Mouse (Mus musculus) midbrain, embryonic 16.5 days (tissue): Measurements from ENCODE around the gene Fam184b. TPM values are rescaled to one million over a fixed set of nuclear protein-coding genes. Genes with fewer than 3 reads are reported as not detected.
A peak's percentile ranks its signal among the peaks of the same experiment; 100 is the strongest.

Experiments
- ATAC-seq: fragments of 200-750 bp; cut with Nextera tagmentation; 2 replicates; pipeline ENCODE4 v1.8.0; 2017; ENCODE audit warnings: moderate TSS enrichment
- H3K27ac ChIP-seq: fragments of 300-500 bp; sonication (generic); 2 replicates; pipeline ENCODE4 v1.5.1; 2014; ENCODE audit warnings: mild to moderate bottlenecking, low read length, mixed read lengths
- H3K27me3 ChIP-seq: fragments of 300-500 bp; sonication (generic); 2 replicates; pipeline ENCODE4 v1.6.1; 2014; ENCODE audit warnings: low read depth, low read length, mixed read lengths; ENCODE audit not compliant: control insufficient read depth, insufficient read depth
- H3K36me3 ChIP-seq: fragments of 300-500 bp; sonication (generic); 2 replicates; pipeline ENCODE4 v1.6.1; 2014; ENCODE audit warnings: mild to moderate bottlenecking, low read length, moderate library complexity, mixed read lengths; ENCODE audit not compliant: control insufficient read depth, insufficient read depth
- H3K4me1 ChIP-seq: fragments of 300-500 bp; sonication (generic); 2 replicates; pipeline ENCODE4 v1.6.1; 2014; ENCODE audit warnings: mild to moderate bottlenecking, low read length, mixed read lengths; ENCODE audit not compliant: control insufficient read depth, insufficient read depth
- H3K4me2 ChIP-seq: fragments of 300-500 bp; sonication (generic); 2 replicates; pipeline ENCODE4 v1.6.1; 2014; ENCODE audit warnings: mild to moderate bottlenecking, low read length, mixed read lengths
- H3K4me3 ChIP-seq: fragments of 300-500 bp; sonication (generic); 2 replicates; pipeline ENCODE4 v1.5.1; 2014; ENCODE audit warnings: low read depth, mild to moderate bottlenecking, low read length, moderate library complexity, mixed read lengths
- H3K9ac ChIP-seq: fragments of 300-500 bp; sonication (generic); 2 replicates; pipeline ENCODE4 v1.6.1; 2014; ENCODE audit warnings: low read depth, low read length, mixed read lengths
- H3K9me3 ChIP-seq: fragments of 300-500 bp; sonication (generic); replicated peaks from 2 replicates; pipeline ENCODE4 v1.6.1; 2014; ENCODE audit warnings: mild to moderate bottlenecking, low read length, mixed read lengths; ENCODE audit not compliant: control insufficient read depth, poor library complexity, severe bottlenecking
- WGBS: fragments of 180-500 bp; shearing (Covaris S2); extraction: QIAGEN DNeasy Blood & Tissue Kit; methylation state at CpG from one replicate; pipeline ENCODE4 v1.1.7; 2014; 5-methylcytosine and 5-hydroxymethylcytosine counted together
- polyA plus RNA-seq: library from polyadenylated mRNA; unstranded; fragments of >200 nt; fragmentation: Nextera tagmentation; extraction: Ambion mirVana; gene quantifications from 2 replicates; pipeline ENCODE4 v1.2.1, GENCODE M21; 2015

Fam184b gene
- polyA plus RNA-seq, result 7.0 and 9.4 TPM in 2 replicates

GRCm38 (mm10) chr5:45638806-45639714, at the start of gene Fam184b:
Fam184b (minus strand) TSS chr5:45639614.
- peak; percentile 99 for ATAC-seq
- H3K36me3 ChIP-seq, result no peaks in the 10 kb centered on the region
- 0 out of 2 replicates have a peak, but pooled peaks cover 6% of the 10 kb centered on the region for H3K4me1 ChIP-seq
- H3K4me2 ChIP-seq, result peak within 1 kb of the TSS; percentile 80
- H3K9ac ChIP-seq, result peak within 1 kb of the TSS; percentile 75
- WGBS, result 1% methylated on average over 48 of the region's 48 CpGs
- peak within 1 kb of the TSS; percentile 81 for H3K27ac ChIP-seq
- H3K27me3 ChIP-seq, result no peaks in the 10 kb centered on the region
- H3K4me3 ChIP-seq, result peak within 1 kb of the TSS; percentile 69
- H3K9me3 ChIP-seq, result no peaks in the 10 kb centered on the region

- Histone ChIP-seq H3K4me3 (no peak overlapping the region), H3K4me2 (no peak overlapping the region), H3K27ac (no peak overlapping the region), H3K27me3 (no peaks in the 10 kb centered on the region), H3K9me3 (no peaks in the 10 kb centered on the region), H3K4me1 (no peaks in the 10 kb centered on the region), H3K9ac (no peak overlapping the region), H3K36me3 (no peaks in the 10 kb centered on the region)
- no peak for ATAC-seq
- WGBS, result 86% methylated on average over 4 of the region's 4 CpGs
Measured at GRCm38 (mm10) chr5:45689152-45689551, 49.7 kb upstream of the Fam184b start.

- Histone ChIP-seq H3K4me3 (no peak overlapping the region), H3K36me3 (no peaks in the 10 kb centered on the region), H3K4me1 (no peaks in the 10 kb centered on the region), H3K27me3 (no peaks in the 10 kb centered on the region), H3K9ac (no peak overlapping the region), H3K9me3 (no peaks in the 10 kb centered on the region), H3K27ac (no peak overlapping the region), H3K4me2 (no peak overlapping the region)
- 96% methylated on average over 3 of the region's 3 CpGs for WGBS
- ATAC-seq, result no peak
Measured at GRCm38 (mm10) chr5:45686223-45686622, 46.8 kb upstream of the Fam184b start.

GRCm38 (mm10) chr5:45685243-45685642, 45.8 kb upstream of the Fam184b start:
- no peak for ATAC-seq
- no peaks in the 10 kb centered on the region for H3K27me3 ChIP-seq
- H3K9me3 ChIP-seq, result no peaks in the 10 kb centered on the region
- 100% methylated on average over 2 of the region's 2 CpGs for WGBS
- no peak overlapping the region for H3K4me2 ChIP-seq
- no peak overlapping the region for H3K9ac ChIP-seq
- H3K4me3 ChIP-seq, result no peak overlapping the region
- no peaks in the 10 kb centered on the region for H3K4me1 ChIP-seq
- no peak overlapping the region for H3K27ac ChIP-seq
- no peaks in the 10 kb centered on the region for H3K36me3 ChIP-seq

- H3K36me3 ChIP-seq, result no peaks in the 10 kb centered on the region
- H3K9ac ChIP-seq, result no peak overlapping the region
- H3K4me1 ChIP-seq, result no peaks in the 10 kb centered on the region
- H3K9me3 ChIP-seq, result no peaks in the 10 kb centered on the region
- H3K27me3 ChIP-seq, result no peaks in the 10 kb centered on the region
- no peak overlapping the region for H3K27ac ChIP-seq
- ATAC-seq, result no peak
- 100% methylated on average over 1 of the region's 1 CpGs for WGBS
- no peak overlapping the region for H3K4me3 ChIP-seq
- H3K4me2 ChIP-seq, result no peak overlapping the region
Measured at GRCm38 (mm10) chr5:45683388-45683787, 44.0 kb upstream of the Fam184b start.

GRCm38 (mm10) chr5:45679955-45680354, 40.5 kb upstream of the Fam184b start:
- H3K9me3 ChIP-seq, result no peaks in the 10 kb centered on the region
- H3K27ac ChIP-seq, result no peak overlapping the region
- no peaks in the 10 kb centered on the region for H3K36me3 ChIP-seq
- no peak overlapping the region for H3K9ac ChIP-seq
- ATAC-seq, result no peak
- H3K27me3 ChIP-seq, result no peaks in the 10 kb centered on the region
- no peak overlapping the region for H3K4me3 ChIP-seq
- no peaks in the 10 kb centered on the region for H3K4me1 ChIP-seq
- no peak overlapping the region for H3K4me2 ChIP-seq

- H3K36me3 ChIP-seq, result no peaks in the 10 kb centered on the region
- no peaks in the 10 kb centered on the region for H3K9me3 ChIP-seq
- H3K27ac ChIP-seq, result no peak overlapping the region
- 79% methylated on average over 4 of the region's 4 CpGs for WGBS
- no peak overlapping the region for H3K9ac ChIP-seq
- no peaks in the 10 kb centered on the region for H3K4me1 ChIP-seq
- no peak overlapping the region for H3K4me2 ChIP-seq
- no peak overlapping the region for H3K4me3 ChIP-seq
- H3K27me3 ChIP-seq, result no peaks in the 10 kb centered on the region
- no peak for ATAC-seq
Measured at GRCm38 (mm10) chr5:45677639-45678038, 38.2 kb upstream of the Fam184b start.

GRCm38 (mm10) chr5:45675032-45675431, 35.6 kb upstream of the Fam184b start:
- no peak for ATAC-seq

GRCm38 (mm10) chr5:45670894-45671494, 31.6 kb upstream of the Fam184b start:
- Histone ChIP-seq H3K27me3 (no peaks in the 10 kb centered on the region), H3K4me2 (no peak overlapping the region), H3K36me3 (no peaks in the 10 kb centered on the region), H3K4me3 (no peak overlapping the region), H3K9ac (no peak overlapping the region), H3K27ac (no peak overlapping the region), H3K4me1 (peaks cover 12% of the 10 kb centered on the region), H3K9me3 (no peaks in the 10 kb centered on the region)
- no peak for ATAC-seq
- 50% methylated on average over 5 of the region's 5 CpGs for whole genome bisulfite sequencing

More at GRCm38 (mm10) chr5:45675032-45675431, 35.6 kb upstream of the Fam184b start:
- H3K9me3 ChIP-seq, result no peaks in the 10 kb centered on the region
- H3K4me3 ChIP-seq, result no peak overlapping the region
- H3K4me1 ChIP-seq, result peaks cover 5% of the 10 kb centered on the region
- no peak overlapping the region for H3K9ac ChIP-seq
- 100% methylated on average over 1 of the region's 1 CpGs for WGBS
- H3K27ac ChIP-seq, result no peak overlapping the region
- no peak overlapping the region for H3K4me2 ChIP-seq
- no peaks in the 10 kb centered on the region for H3K27me3 ChIP-seq
- H3K36me3 ChIP-seq, result no peaks in the 10 kb centered on the region
